Mouse (Mus musculus) hindbrain, embryonic 10.5 days (tissue): ENCODE data around the gene Spsb1. TPM values are rescaled to one million over a fixed set of nuclear protein-coding genes. Genes with fewer than 3 reads are reported as not detected.

Experiments used
- DNase-seq: peaks from one replicate; pipeline ENCODE4 v3.0.0-alpha.2; 2017; ENCODE audit warnings: low spot score
- H3K27ac ChIP-seq: fragments of 300-500 bp; sonication (generic); 2 replicates; pipeline ENCODE4 v1.5.1; 2016; ENCODE audit warnings: mild to moderate bottlenecking, moderate library complexity
- H3K27me3 ChIP-seq: fragments of 300-500 bp; sonication (generic); 2 replicates; pipeline ENCODE4 v1.6.1; 2016; ENCODE audit warnings: mild to moderate bottlenecking; ENCODE audit not compliant: poor library complexity, insufficient read depth, severe bottlenecking
- H3K36me3 ChIP-seq: fragments of 300-500 bp; sonication (generic); 2 replicates; pipeline ENCODE4 v1.6.1; 2016; ENCODE audit warnings: mild to moderate bottlenecking, moderate library complexity
- H3K4me1 ChIP-seq: fragments of 300-500 bp; sonication (generic); replicated peaks from 2 replicates; pipeline ENCODE4 v1.6.1; 2016; ENCODE audit warnings: mild to moderate bottlenecking
- H3K4me3 ChIP-seq: fragments of 300-500 bp; sonication (generic); 2 replicates; pipeline ENCODE4 v1.5.1; 2016; ENCODE audit warnings: mild to moderate bottlenecking, moderate library complexity
- H3K9me3 ChIP-seq: fragments of 300-500 bp; sonication (generic); 2 replicates; pipeline ENCODE4 v1.6.1; 2016; ENCODE audit warnings: mild to moderate bottlenecking, moderate library complexity
- WGBS: fragments of 180-500 bp; shearing (Covaris S2); methylation state at CpG from one replicate; pipeline ENCODE4 v1.1.7; 2016; 5-methylcytosine and 5-hydroxymethylcytosine counted together
- polyA plus RNA-seq: library from polyadenylated mRNA; unstranded; fragments of >200 nt; fragmentation: Nextera tagmentation; extraction: Ambion mirVana; gene quantifications from 2 replicates; pipeline ENCODE4 v1.2.1, GENCODE M21; 2016

The Spsb1 gene
- polyA plus RNA-seq, 1 experiment from 2014 or later: 12.0 TPM

DNA sequence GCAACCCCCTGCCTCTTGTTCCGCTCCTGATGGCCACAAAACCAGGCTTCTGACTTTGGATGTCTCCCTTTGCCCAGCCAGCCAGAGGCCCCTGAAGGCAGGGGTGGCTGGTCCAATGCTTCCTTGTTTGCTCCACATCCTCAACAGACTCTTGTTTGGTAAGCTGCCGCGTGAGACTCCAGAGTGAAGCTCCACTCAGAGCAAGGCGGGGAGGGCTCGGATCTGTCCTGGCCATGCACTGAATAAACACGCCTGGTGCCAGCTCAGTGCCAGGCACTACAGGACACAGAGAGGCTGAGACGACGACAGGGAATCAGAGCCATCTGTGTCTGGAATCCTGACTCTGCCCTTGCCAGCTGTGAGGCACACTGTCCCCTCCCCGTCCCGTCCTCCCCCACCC lies 70.9 kb downstream of the Spsb1 start:
- Histone ChIP-seq H3K27ac (0 out of 2 replicates have a peak overlapping the region, but pooled peaks have one; percentile 3), H3K4me3 (no peak overlapping the region), H3K4me1 (peaks cover 56% of the 10 kb centered on the region), H3K36me3 (no peaks in the 10 kb centered on the region), H3K27me3 (peaks cover 18% of the 10 kb centered on the region), H3K9me3 (no peaks in the 10 kb centered on the region)
- no peak for DNase-seq
- 90% methylated on average over 10 of the region's 10 CpGs for WGBS

DNA sequence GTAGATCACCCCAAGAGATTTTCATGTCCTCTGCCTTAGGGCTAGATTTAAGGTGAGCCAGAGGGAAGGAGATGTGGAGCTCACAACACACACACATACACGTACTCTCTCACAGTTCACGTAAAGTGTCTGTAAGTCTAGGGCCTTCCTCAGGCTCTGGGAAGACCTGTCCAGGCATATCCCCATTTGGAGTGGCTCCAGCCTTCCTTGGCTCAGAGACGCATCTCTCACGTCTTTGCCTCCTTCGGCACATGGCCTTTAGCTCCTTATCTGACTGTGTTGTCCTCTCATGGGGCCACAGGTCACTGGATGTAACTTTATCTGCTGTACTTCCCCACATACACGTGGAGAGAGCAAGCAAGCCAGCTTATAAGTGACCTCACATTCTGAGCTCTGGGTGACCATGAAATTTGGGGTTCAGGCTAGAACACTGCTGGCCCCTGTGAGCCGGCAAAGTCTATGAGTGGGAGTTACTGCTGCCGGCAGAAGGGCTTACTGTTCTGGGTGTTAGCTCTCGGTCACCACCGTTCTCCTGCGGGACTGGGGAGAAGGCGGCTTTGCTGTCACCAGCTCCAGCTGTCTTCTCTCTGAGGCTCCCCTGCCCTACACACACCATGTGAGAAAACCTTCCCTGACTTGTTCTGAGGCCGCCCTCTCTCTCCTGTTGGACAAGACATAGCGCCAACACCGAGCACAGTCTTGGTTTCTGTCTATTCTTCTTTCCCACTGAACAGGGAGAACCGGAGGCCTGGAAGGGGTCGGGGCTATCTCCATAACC lies 72.5 kb downstream of the Spsb1 start:
- H3K4me1 ChIP-seq: peaks cover 65% of the 10 kb centered on the region
- WGBS: 84% methylated on average over 17 of the region's 17 CpGs
- no peaks in the 10 kb centered on the region for H3K36me3 ChIP-seq
- 0 out of 2 replicates have a peak overlapping the region, but pooled peaks have one; percentile 26 for H3K27ac ChIP-seq
- DNase-seq: no peak
- H3K4me3 ChIP-seq: no peak overlapping the region
- H3K27me3 ChIP-seq: peaks cover 30% of the 10 kb centered on the region
- H3K9me3 ChIP-seq: no peaks in the 10 kb centered on the region

DNA sequence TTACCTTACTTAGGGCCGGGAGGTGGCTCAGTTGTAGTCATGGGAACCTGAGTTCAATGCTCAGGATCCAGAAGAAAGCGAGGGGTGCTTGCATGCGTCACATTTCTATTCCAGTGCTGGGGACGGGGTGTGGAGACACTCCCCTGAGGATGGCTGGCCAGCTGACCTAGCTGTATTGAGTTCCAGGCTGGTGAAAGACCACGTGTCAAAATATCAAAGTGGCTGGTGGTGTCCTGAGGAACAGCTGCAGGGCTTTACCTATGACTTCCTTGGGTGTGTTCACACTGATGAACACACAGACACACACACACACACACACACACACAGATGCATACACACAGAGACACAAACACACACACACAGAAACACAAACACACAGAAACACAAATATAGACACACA lies 73.9 kb downstream of the Spsb1 start:
- peaks cover 66% of the 10 kb centered on the region for H3K4me1 ChIP-seq
- H3K9me3 ChIP-seq: no peaks in the 10 kb centered on the region
- DNase-seq: no peak
- no peak overlapping the region; the same call in 1 of the 2 replicates for H3K27ac ChIP-seq
- H3K27me3 ChIP-seq: peaks cover 39% of the 10 kb centered on the region
- no peaks in the 10 kb centered on the region for H3K36me3 ChIP-seq
- H3K4me3 ChIP-seq: no peak overlapping the region
- 76% methylated on average over 5 of the region's 5 CpGs for WGBS

DNA sequence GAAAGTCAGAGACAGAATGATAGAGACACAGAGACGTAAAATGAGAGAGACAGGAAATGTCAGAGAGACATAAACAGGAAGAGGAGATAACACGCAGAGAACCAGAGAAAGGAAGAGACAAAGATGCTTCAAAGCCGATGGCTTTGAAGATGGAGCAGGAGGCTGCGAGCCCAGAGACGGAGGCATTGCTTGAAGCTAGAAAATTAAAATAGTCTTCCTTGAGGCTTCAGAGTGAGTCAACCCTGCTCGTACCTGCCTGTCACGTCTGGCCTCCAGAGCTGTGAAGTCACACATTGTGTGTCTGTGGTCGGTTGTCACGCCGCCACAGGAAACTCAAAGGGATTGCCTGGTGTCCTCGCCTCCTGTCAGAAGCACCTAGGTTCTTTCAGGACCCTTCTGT lies 74.9 kb downstream of the Spsb1 start:
- Histone ChIP-seq H3K27ac (no peak overlapping the region), H3K4me1 (peaks cover 76% of the 10 kb centered on the region), H3K9me3 (no peaks in the 10 kb centered on the region), H3K27me3 (peaks cover 40% of the 10 kb centered on the region), H3K4me3 (no peak overlapping the region), H3K36me3 (no peaks in the 10 kb centered on the region)
- WGBS: 87% methylated on average over 11 of the region's 11 CpGs
- no peak for DNase-seq

DNA sequence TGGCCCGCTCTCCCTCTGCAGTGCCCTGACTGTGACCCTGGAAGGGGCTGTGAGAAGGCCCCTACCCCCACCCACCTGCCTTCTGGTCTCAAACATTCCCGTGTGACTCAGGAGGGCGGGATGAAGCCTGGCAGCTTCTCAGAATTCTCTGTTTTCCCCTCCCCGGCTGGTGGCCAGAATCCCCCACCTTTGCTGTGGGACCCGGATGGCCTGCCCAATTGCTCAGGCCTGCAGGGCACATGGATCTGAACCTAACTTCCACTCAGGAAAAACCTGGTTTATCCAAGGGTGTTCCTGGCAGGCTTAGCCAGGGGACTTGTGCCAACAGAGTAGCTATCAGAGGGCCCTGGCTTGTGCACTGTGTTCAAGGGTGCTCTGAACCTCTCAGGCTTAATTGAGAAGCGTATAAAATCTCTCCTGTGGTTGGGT lies 76.8 kb downstream of the Spsb1 start:
- peak overlapping the region; percentile 74 for H3K27ac ChIP-seq
- 53% methylated on average over 6 of the region's 6 CpGs for WGBS
- peaks cover 73% of the 10 kb centered on the region for H3K4me1 ChIP-seq

DNA sequence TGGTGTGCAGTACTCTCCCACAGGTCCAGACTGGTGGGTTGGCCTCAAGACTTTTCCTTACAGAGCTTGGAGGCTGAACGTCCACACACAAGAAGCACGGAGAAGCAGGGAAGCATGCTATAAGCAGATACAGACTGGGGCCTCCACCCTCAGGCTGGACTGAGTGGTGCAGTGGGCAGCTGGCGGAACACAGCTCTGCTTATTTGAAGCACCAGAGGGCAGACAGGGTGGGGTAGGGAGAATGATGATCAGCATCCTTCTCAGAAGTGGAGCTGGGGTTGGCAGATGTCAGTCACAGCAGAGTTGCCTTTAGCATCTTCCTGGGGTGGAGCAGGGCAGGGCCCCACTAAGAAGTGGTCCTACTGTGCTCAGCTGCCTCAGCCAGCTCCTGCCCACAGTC lies 77.6 kb downstream of the Spsb1 start:
- 61% methylated on average over 3 of the region's 3 CpGs for WGBS
- peaks cover 22% of the 10 kb centered on the region for H3K27me3 ChIP-seq
- DNase-seq: no peak
- peak overlapping the region; percentile 74 for H3K27ac ChIP-seq
- H3K4me1 ChIP-seq: peaks cover 68% of the 10 kb centered on the region
- H3K9me3 ChIP-seq: no peaks in the 10 kb centered on the region
- no peaks in the 10 kb centered on the region for H3K36me3 ChIP-seq
- no peak overlapping the region for H3K4me3 ChIP-seq

More for the DNA sequence above, 76.8 kb downstream of the Spsb1 start:
- Histone ChIP-seq H3K27me3 (peaks cover 30% of the 10 kb centered on the region), H3K36me3 (no peaks in the 10 kb centered on the region), H3K9me3 (no peaks in the 10 kb centered on the region), H3K4me3 (no peak overlapping the region)
- DNase-seq: no peak

DNA sequence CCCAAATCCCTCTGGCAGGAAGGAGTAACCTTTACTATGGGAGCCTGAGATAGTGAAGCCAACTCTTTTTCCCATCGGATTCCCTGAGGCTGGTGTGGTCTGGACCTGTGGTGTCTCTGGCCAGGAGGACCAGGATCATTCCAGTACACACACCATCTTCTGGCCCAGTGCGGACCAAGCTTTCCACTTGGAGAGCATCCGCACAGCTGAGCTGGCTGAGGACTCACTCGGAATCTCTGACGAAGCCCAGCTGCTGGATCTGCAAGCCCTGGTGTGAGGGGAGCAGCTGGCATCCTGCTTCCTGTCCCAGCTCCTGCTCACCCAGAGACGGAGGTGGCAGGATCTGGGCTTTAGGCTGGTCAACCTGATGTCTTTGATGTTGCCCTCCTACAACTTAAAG lies 78.1 kb downstream of the Spsb1 start:
- 72% methylated on average over 6 of the region's 6 CpGs for WGBS
- DNase-seq: no peak
- H3K4me1 ChIP-seq: peaks cover 66% of the 10 kb centered on the region
- H3K36me3 ChIP-seq: no peaks in the 10 kb centered on the region
- H3K27me3 ChIP-seq: peaks cover 22% of the 10 kb centered on the region
- no peaks in the 10 kb centered on the region for H3K9me3 ChIP-seq
- no peak overlapping the region for H3K4me3 ChIP-seq
- H3K27ac ChIP-seq: peak overlapping the region; percentile 79

DNA sequence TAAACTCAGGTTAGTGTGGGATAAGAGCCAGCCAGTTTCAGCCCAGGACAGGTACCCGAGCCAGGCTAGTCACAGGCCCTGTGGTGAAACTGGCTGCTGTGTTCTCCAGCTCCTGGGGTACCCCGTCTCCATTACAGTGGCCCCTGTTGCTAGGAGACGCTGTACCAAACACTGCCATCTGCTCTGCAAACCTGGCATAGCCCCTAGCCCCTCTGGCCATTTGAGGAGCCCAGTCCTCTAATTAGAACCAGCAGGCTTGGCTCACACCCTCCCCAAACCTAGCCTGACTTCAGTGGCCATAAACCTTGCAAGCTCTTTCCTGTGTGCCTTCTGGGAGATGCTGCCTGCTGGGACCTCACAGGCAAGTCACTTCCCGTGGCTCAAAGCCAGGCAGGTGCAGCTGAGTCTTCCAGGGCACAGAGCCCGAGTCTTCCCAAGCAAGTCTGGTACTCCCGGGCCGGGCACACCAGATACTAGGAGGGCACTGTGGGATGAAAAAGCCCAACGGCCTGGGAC lies 78.8 kb downstream of the Spsb1 start:
- peak overlapping the region; percentile 79 for H3K27ac ChIP-seq
- H3K9me3 ChIP-seq: no peaks in the 10 kb centered on the region
- peaks cover 68% of the 10 kb centered on the region for H3K4me1 ChIP-seq
- H3K36me3 ChIP-seq: no peaks in the 10 kb centered on the region
- DNase-seq: peak; percentile 59
- WGBS: 55% methylated on average over 8 of the region's 8 CpGs
- H3K27me3 ChIP-seq: peaks cover 22% of the 10 kb centered on the region
- H3K4me3 ChIP-seq: no peak overlapping the region

DNA sequence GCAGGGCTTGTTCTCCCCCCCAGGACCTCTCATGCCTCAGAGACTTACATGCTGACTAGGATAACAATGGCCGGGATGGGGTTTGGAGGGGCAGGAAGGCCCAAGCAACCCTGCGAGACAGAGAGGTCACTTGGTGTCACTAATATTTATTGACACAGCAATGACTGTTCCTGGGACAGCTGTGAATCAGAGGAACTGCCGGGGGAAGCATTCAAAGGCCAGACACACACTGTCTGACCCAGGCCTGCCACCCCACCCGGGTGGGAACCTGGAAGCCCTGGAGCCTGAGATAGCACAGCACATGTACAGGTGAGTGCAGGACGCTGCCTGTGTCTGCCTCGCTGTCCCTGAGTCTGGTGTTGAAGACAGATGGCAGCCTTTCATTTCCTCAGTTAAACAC lies 79.5 kb downstream of the Spsb1 start:
- peak; percentile 30 for DNase-seq
- peaks cover 64% of the 10 kb centered on the region for H3K4me1 ChIP-seq
- H3K4me3 ChIP-seq: no peak overlapping the region
- peaks cover 22% of the 10 kb centered on the region for H3K27me3 ChIP-seq
- H3K36me3 ChIP-seq: no peaks in the 10 kb centered on the region
- H3K27ac ChIP-seq: peak overlapping the region; percentile 79
- 0 out of 2 replicates have a peak, but pooled peaks cover 2% of the 10 kb centered on the region for H3K9me3 ChIP-seq
- WGBS: 36% methylated on average over 6 of the region's 6 CpGs

DNA sequence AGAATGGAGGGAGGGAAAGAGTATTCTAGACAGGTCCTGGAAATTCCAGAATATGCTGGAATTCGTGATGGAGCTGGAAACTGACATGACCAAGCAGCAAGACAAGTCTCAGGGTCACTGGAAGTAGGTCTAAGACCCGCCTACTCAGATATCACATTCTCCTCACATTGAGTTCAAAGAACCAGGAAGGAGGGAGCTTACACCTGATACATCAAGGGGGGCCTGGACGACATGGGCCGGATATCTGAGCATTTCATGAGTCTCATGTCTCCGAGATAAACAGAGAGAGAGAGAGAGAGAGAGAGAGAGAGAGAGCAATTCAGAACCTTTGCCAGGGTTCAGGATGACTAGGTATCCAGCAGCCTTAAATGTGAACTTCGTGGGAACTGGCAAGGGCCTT lies 82.6 kb downstream of the Spsb1 start:
- Histone ChIP-seq H3K4me1 (peaks cover 48% of the 10 kb centered on the region), H3K27me3 (peaks cover 9% of the 10 kb centered on the region), H3K27ac (no peak overlapping the region), H3K36me3 (no peaks in the 10 kb centered on the region), H3K4me3 (no peak overlapping the region), H3K9me3 (0 out of 2 replicates have a peak, but pooled peaks cover 2% of the 10 kb centered on the region)
- 78% methylated on average over 6 of the region's 6 CpGs for WGBS
- no peak for DNase-seq

DNA sequence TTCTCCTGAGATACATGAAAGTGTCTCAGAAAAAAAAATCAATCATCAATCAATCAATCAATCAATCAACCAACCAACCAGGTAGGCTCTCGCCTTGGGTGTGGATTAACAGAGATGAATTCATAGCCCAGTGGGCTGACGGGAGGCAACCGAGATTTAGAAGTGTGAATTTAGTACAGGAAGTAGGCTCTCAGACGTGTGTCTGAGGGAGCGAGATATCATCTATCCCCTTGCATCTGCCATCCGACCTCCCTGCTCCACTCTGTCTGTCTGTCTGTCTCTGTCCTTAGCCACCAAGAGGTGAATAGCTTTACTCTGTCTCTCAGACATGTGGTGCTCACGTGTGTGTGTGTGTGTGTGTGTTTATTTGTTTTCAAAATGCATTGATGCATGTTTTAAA lies 83.3 kb downstream of the Spsb1 start:
- WGBS: 75% methylated on average over 7 of the region's 7 CpGs
- no peaks in the 10 kb centered on the region for H3K36me3 ChIP-seq
- H3K27ac ChIP-seq: no peak overlapping the region
- no peak overlapping the region for H3K4me3 ChIP-seq
- no peak for DNase-seq
- peaks cover 41% of the 10 kb centered on the region for H3K4me1 ChIP-seq
- H3K9me3 ChIP-seq: 0 out of 2 replicates have a peak, but pooled peaks cover 2% of the 10 kb centered on the region
- peaks cover 8% of the 10 kb centered on the region; the same call in 1 of the 2 replicates for H3K27me3 ChIP-seq

DNA sequence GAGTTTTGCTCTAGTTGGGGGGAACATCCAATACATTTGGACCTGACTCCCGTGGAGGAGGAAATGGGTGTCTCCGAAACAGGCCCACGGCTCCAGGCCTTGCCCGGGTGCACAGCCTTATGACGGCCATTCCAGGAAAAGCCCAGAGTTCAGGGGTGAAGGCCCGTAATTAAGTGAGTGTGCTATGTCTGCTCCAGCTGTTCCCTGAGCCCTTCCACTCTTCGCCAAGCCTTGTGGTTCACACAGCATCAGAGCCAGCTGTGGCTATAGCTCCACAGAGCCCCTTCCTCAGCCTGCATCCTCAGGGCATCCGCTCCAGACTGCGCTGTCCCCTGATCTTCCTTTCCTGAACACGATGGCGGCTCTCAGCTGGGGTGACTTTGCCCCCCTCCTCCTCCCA lies 83.8 kb downstream of the Spsb1 start:
- peaks cover 36% of the 10 kb centered on the region for H3K4me1 ChIP-seq
- H3K36me3 ChIP-seq: no peaks in the 10 kb centered on the region
- H3K27me3 ChIP-seq: 0 out of 2 replicates have a peak, but pooled peaks cover 2% of the 10 kb centered on the region
- no peak overlapping the region for H3K4me3 ChIP-seq
- H3K27ac ChIP-seq: no peak overlapping the region
- no peak for DNase-seq
- 0 out of 2 replicates have a peak, but pooled peaks cover 2% of the 10 kb centered on the region for H3K9me3 ChIP-seq
- 74% methylated on average over 11 of the region's 11 CpGs for WGBS

DNA sequence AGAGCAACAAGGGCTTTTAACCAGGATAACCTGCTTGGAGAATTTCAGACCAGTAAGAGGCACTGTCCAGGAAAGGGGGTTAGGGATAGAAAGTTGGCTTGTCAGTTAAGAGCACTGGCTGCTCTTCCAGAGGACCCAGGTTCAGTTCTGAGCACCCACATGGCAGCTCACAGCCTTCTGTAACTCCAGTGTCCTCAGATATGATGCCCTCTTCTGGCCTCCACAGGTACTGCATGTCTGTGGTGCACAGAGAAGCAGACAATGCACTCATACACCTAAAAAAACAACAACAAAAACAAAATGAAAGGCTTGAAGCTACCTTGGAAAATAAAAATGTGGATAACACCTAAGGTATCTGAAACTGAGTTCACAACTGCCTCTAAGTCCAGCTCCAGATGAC lies 84.4 kb downstream of the Spsb1 start:
- Histone ChIP-seq H3K36me3 (no peaks in the 10 kb centered on the region), H3K27ac (no peak overlapping the region), H3K9me3 (0 out of 2 replicates have a peak, but pooled peaks cover 2% of the 10 kb centered on the region), H3K4me3 (no peak overlapping the region), H3K4me1 (peaks cover 33% of the 10 kb centered on the region), H3K27me3 (no peaks in the 10 kb centered on the region)
- DNase-seq: no peak
